Mouse (Mus musculus): ENCODE measurements around the gene Ikbke. TPM values are rescaled to one million over a fixed set of nuclear protein-coding genes. Genes with fewer than 3 reads are reported as not detected.

Gene Ikbke
- polyA plus RNA-seq, 1 experiment from 2014 or later: 0.66 TPM

- no peak overlapping the region for H3K9ac ChIP-seq
Observed at GRCm38 (mm10) chr1:131246433-131247395, 32.7 kb downstream of the Ikbke start.

GRCm38 (mm10) chr1:131245926-131246325 is 33.5 kb downstream of the Ikbke start:
- H3K4me3 ChIP-seq: peak overlapping the region; percentile 73
- 7% methylated on average over 9 of the region's 9 CpGs for WGBS
- H3K27me3 ChIP-seq: peaks cover 49% of the 10 kb centered on the region
- H3K9me3 ChIP-seq: no peaks in the 10 kb centered on the region
- peak overlapping the region; percentile 86 for H3K9ac ChIP-seq
- peak overlapping the region; percentile 96 for H3K4me2 ChIP-seq
- peaks cover 30% of the 10 kb centered on the region for H3K4me1 ChIP-seq (replicated peaks)
- no peaks in the 10 kb centered on the region for H3K36me3 ChIP-seq
- peak; percentile 30 for ATAC-seq (ENCODE audit: low FRiP score)
- no peak overlapping the region for H3K27ac ChIP-seq

More at GRCm38 (mm10) chr1:131246433-131247395, 32.7 kb downstream of the Ikbke start:
- no peak overlapping the region for H3K4me3 ChIP-seq
- no peak overlapping the region for H3K27ac ChIP-seq
- ATAC-seq (ENCODE audit: low FRiP score): no peak
- no peaks in the 10 kb centered on the region for H3K9me3 ChIP-seq
- H3K27me3 ChIP-seq: peaks cover 47% of the 10 kb centered on the region
- peaks cover 26% of the 10 kb centered on the region for H3K4me1 ChIP-seq (replicated peaks)
- WGBS: 18% methylated on average over 7 of the region's 7 CpGs
- H3K4me2 ChIP-seq: no peak overlapping the region; the same call in 1 of the 2 replicates
- no peaks in the 10 kb centered on the region for H3K36me3 ChIP-seq

GRCm38 (mm10) chr1:131245089-131245856 is 34.1 kb downstream of the Ikbke start, which contains the start of gene Rassf5:
Gene Rassf5 (minus strand): TSS chr1:131245258.
- Histone ChIP-seq H3K4me2 (peak within 1 kb of the TSS; percentile 96), H3K9me3 (no peaks in the 10 kb centered on the region), H3K4me1 (replicated peaks) (peaks cover 36% of the 10 kb centered on the region), H3K27ac (no peak within 1 kb of the TSS), H3K4me3 (peak within 1 kb of the TSS; percentile 73), H3K36me3 (no peaks in the 10 kb centered on the region), H3K27me3 (peaks cover 49% of the 10 kb centered on the region), H3K9ac (peak within 1 kb of the TSS; percentile 86)
- 1% methylated on average over 53 of the region's 60 CpGs for WGBS
- ATAC-seq (ENCODE audit: low FRiP score): peak; percentile 63

- Histone ChIP-seq H3K4me2 (peak overlapping the region; percentile 96), H3K27ac (no peak overlapping the region), H3K4me1 (replicated peaks) (peaks cover 43% of the 10 kb centered on the region), H3K27me3 (peaks cover 49% of the 10 kb centered on the region), H3K36me3 (no peaks in the 10 kb centered on the region), H3K4me3 (peak overlapping the region; percentile 73), H3K9me3 (no peaks in the 10 kb centered on the region), H3K9ac (peak overlapping the region; percentile 86)
- ATAC-seq (ENCODE audit: low FRiP score): peak; percentile 30
- 2% methylated on average over 56 of the region's 57 CpGs for WGBS
Observed at GRCm38 (mm10) chr1:131244536-131245088, 34.8 kb downstream of the Ikbke start.

GRCm38 (mm10) chr1:131242956-131243355 is 36.5 kb downstream of the Ikbke start:
- peak overlapping the region; percentile 96 for H3K4me2 ChIP-seq
- H3K27me3 ChIP-seq: peaks cover 39% of the 10 kb centered on the region
- no peaks in the 10 kb centered on the region for H3K9me3 ChIP-seq
- no peak for ATAC-seq (ENCODE audit: low FRiP score)
- H3K27ac ChIP-seq: no peak overlapping the region
- no peak overlapping the region for H3K9ac ChIP-seq
- 59% methylated on average over 6 of the region's 6 CpGs for WGBS
- no peak overlapping the region for H3K4me3 ChIP-seq
- peaks cover 57% of the 10 kb centered on the region for H3K4me1 ChIP-seq (replicated peaks)
- no peaks in the 10 kb centered on the region for H3K36me3 ChIP-seq

GRCm38 (mm10) chr1:131239576-131240193 is 39.7 kb downstream of the Ikbke start:
- H3K36me3 ChIP-seq: no peaks in the 10 kb centered on the region
- 51% methylated on average over 12 of the region's 12 CpGs for WGBS
- H3K27me3 ChIP-seq: peaks cover 29% of the 10 kb centered on the region
- peak overlapping the region; percentile 49; the same call in 1 of the 2 replicates for H3K9ac ChIP-seq
- peak; percentile 29; the same call in 1 of the 2 replicates for ATAC-seq (ENCODE audit: low FRiP score)
- no peaks in the 10 kb centered on the region for H3K9me3 ChIP-seq
- peak overlapping the region; percentile 88 for H3K27ac ChIP-seq
- H3K4me3 ChIP-seq: no peak overlapping the region
- H3K4me1 ChIP-seq (replicated peaks): peaks cover 40% of the 10 kb centered on the region
- H3K4me2 ChIP-seq: no peak overlapping the region

- no peak overlapping the region for H3K4me3 ChIP-seq
- no peaks in the 10 kb centered on the region for H3K9me3 ChIP-seq
- WGBS: 68% methylated on average over 8 of the region's 8 CpGs
- peak overlapping the region; percentile 88 for H3K27ac ChIP-seq
- H3K9ac ChIP-seq: peak overlapping the region; percentile 49; the same call in 1 of the 2 replicates
- ATAC-seq (ENCODE audit: low FRiP score): no peak
- no peak overlapping the region for H3K4me2 ChIP-seq
- H3K36me3 ChIP-seq: no peaks in the 10 kb centered on the region
- peaks cover 34% of the 10 kb centered on the region for H3K4me1 ChIP-seq (replicated peaks)
- peaks cover 22% of the 10 kb centered on the region for H3K27me3 ChIP-seq
Observed at GRCm38 (mm10) chr1:131238931-131239381, 40.5 kb downstream of the Ikbke start.

GRCm38 (mm10) chr1:131236077-131236476 is 43.3 kb downstream of the Ikbke start:
- no peak overlapping the region for H3K4me2 ChIP-seq
- no peak overlapping the region for H3K4me3 ChIP-seq
- peaks cover 31% of the 10 kb centered on the region for H3K4me1 ChIP-seq (replicated peaks)
- no peak for ATAC-seq (ENCODE audit: low FRiP score)
- H3K9ac ChIP-seq: no peak overlapping the region
- H3K27me3 ChIP-seq: no peaks in the 10 kb centered on the region
- no peaks in the 10 kb centered on the region for H3K9me3 ChIP-seq
- H3K36me3 ChIP-seq: no peaks in the 10 kb centered on the region
- H3K27ac ChIP-seq: no peak overlapping the region
- 74% methylated on average over 7 of the region's 7 CpGs for WGBS

- Histone ChIP-seq H3K27me3 (no peaks in the 10 kb centered on the region), H3K9ac (no peak overlapping the region), H3K4me2 (no peak overlapping the region), H3K27ac (peak overlapping the region; percentile 60; the same call in 1 of the 2 replicates), H3K4me3 (no peak overlapping the region), H3K36me3 (no peaks in the 10 kb centered on the region), H3K4me1 (replicated peaks) (peaks cover 6% of the 10 kb centered on the region), H3K9me3 (no peaks in the 10 kb centered on the region)
- ATAC-seq (ENCODE audit: low FRiP score): no peak
- WGBS: 68% methylated on average over 12 of the region's 12 CpGs
Observed at GRCm38 (mm10) chr1:131233527-131233926, 45.9 kb downstream of the Ikbke start.

- H3K27ac ChIP-seq: no peak overlapping the region
- H3K9ac ChIP-seq: no peak overlapping the region
- H3K4me1 ChIP-seq (replicated peaks): 0 out of 2 replicates have a peak, but pooled peaks cover 3% of the 10 kb centered on the region
- no peaks in the 10 kb centered on the region for H3K27me3 ChIP-seq
- H3K9me3 ChIP-seq: no peaks in the 10 kb centered on the region
- no peak for ATAC-seq (ENCODE audit: low FRiP score)
- no peak overlapping the region for H3K4me2 ChIP-seq
- H3K36me3 ChIP-seq: no peaks in the 10 kb centered on the region
- WGBS: 92% methylated on average over 5 of the region's 5 CpGs
- no peak overlapping the region for H3K4me3 ChIP-seq
Observed at GRCm38 (mm10) chr1:131228659-131229058, 50.7 kb downstream of the Ikbke start.

- H3K27ac ChIP-seq: no peak overlapping the region
- no peak overlapping the region for H3K9ac ChIP-seq
- no peaks in the 10 kb centered on the region for H3K27me3 ChIP-seq
- ATAC-seq (ENCODE audit: low FRiP score): no peak
- H3K4me2 ChIP-seq: no peak overlapping the region
- WGBS: 72% methylated on average over 7 of the region's 7 CpGs
- no peaks in the 10 kb centered on the region for H3K36me3 ChIP-seq
- H3K4me1 ChIP-seq (replicated peaks): 0 out of 2 replicates have a peak, but pooled peaks cover under 1% of the 10 kb centered on the region
- no peak overlapping the region for H3K4me3 ChIP-seq
- H3K9me3 ChIP-seq: no peaks in the 10 kb centered on the region
Observed at GRCm38 (mm10) chr1:131228225-131228624, 51.2 kb downstream of the Ikbke start.

Data from hindbrain, embryonic 13.5 days (tissue).